Mouse (Mus musculus): ENCODE results near the gene Gpr26. TPM values are rescaled to one million over a fixed set of nuclear protein-coding genes. Genes with fewer than 3 reads are reported as not detected.

Gpr26 gene
- not detected in 2 replicates for polyA plus RNA-seq (2012; rRNA removed; ENCODE audit: low replicate concordance)

GRCm38 (mm10) chr7:131966023-131966915 is at the start of gene Gpr26:
Gene Gpr26, plus strand, starts transcription at chr7:131966460.

Other genes with a start within 250 kb of the Gpr26 start
- 4.7 and 39.2 TPM in 2 replicates for gene Cpxm2, start 188.3 kb downstream of the Gpr26 start, polyA plus RNA-seq (2012; rRNA removed; ENCODE audit: low replicate concordance)